Mouse (Mus musculus) CH12.LX (cell line): ENCODE results near the gene Gm17334. TPM values are rescaled to one million over a fixed set of nuclear protein-coding genes. Genes with fewer than 3 reads are reported as not detected.

Source experiments
- DNase-seq: peaks from one replicate; pipeline ENCODE4 v3.0.0-alpha.2; 2013; ENCODE audit errors: extremely low read depth
- H3K27ac ChIP-seq: 2 replicates; pipeline ENCODE4 v1.5.1; 2012; ENCODE audit warnings: low read depth, mild to moderate bottlenecking, control low read depth, moderate library complexity; ENCODE audit not compliant: insufficient read depth
- H3K27me3 ChIP-seq: replicated peaks from 2 replicates; pipeline ENCODE3; 2012; ENCODE audit warnings: inconsistent platforms
- H3K36me3 ChIP-seq, 2 experiments: replicated peaks in 1 of 2; 2 replicates each; pipeline versions ENCODE3 to v1.6.1; 2012; ENCODE audit warnings: inconsistent platforms in 1 of 2, low read length in 1 of 2, mild to moderate bottlenecking in 1 of 2, mixed read lengths in 1 of 2, moderate library complexity in 1 of 2; ENCODE audit not compliant: control insufficient read depth in 1 of 2, insufficient read depth in 1 of 2
- H3K4me1 ChIP-seq, 2 experiments: 2 replicates each; pipeline ENCODE4 v1.6.1; 2012; ENCODE audit warnings: inconsistent platforms in 1 of 2, moderate library complexity in 1 of 2; ENCODE audit not compliant: insufficient read depth in 2 of 2, control insufficient read depth in 1 of 2
- H3K4me2 ChIP-seq: 2 replicates; pipeline ENCODE4 v1.6.1; 2012; ENCODE audit warnings: low read depth, mild to moderate bottlenecking, control low read depth; ENCODE audit not compliant: poor library complexity, insufficient read depth, severe bottlenecking
- H3K4me3 ChIP-seq, 3 experiments: fragments of 150-350 bp in 1 of 3; sonication (generic) in 1 of 3; replicated peaks in 1 of 3; 2 replicates each; pipeline versions ENCODE3 to v1.5.1; 2011 to 2012; ENCODE audit warnings: low read depth in 2 of 3, low read length in 2 of 3, mild to moderate bottlenecking in 2 of 3, moderate library complexity in 2 of 3, control low read depth in 1 of 3, improper control_type of control experiment in 1 of 3, inconsistent platforms in 1 of 3, mixed read lengths in 1 of 3; ENCODE audit not compliant: poor library complexity in 1 of 3
- H3K79me2 ChIP-seq: replicated peaks from 2 replicates; pipeline ENCODE4 v1.6.1; 2012; ENCODE audit warnings: mild to moderate bottlenecking, moderate library complexity; ENCODE audit not compliant: control insufficient read depth, poor library complexity, insufficient read depth, severe bottlenecking; ENCODE audit errors: extremely low read depth
- H3K9ac ChIP-seq: 2 replicates; pipeline ENCODE4 v1.6.1; 2012; ENCODE audit warnings: low read depth, mild to moderate bottlenecking, control low read depth, moderate library complexity; ENCODE audit not compliant: insufficient read depth
- H3K9me3 ChIP-seq: replicated peaks from 2 replicates; pipeline ENCODE3; 2012; ENCODE audit warnings: low read length, inconsistent platforms, mixed read lengths
- BHLHE40 ChIP-seq: IDR thresholded peaks from 2 replicates; pipeline ENCODE4 v1.6.1; 2011; ENCODE audit warnings: mild to moderate bottlenecking, low read depth, low read length, improper control_type of control experiment
- CHD2 ChIP-seq: IDR thresholded peaks from 2 replicates; pipeline ENCODE4 v1.6.1; 2011; ENCODE audit warnings: low read length, improper control_type of control experiment
- GABPA ChIP-seq: IDR thresholded peaks from 2 replicates; pipeline ENCODE4 v1.6.1; 2012; ENCODE audit warnings: low read depth, low read length, improper control_type of control experiment, inconsistent platforms; ENCODE audit not compliant: insufficient replicate concordance
- HCFC1 ChIP-seq: IDR thresholded peaks from 2 replicates; pipeline ENCODE4 v1.6.1; 2012; ENCODE audit warnings: low read depth, mild to moderate bottlenecking, inconsistent platforms, low read length, improper control_type of control experiment
- IRF4 ChIP-seq: IDR thresholded peaks from 2 replicates; pipeline ENCODE4 v1.6.1; 2014; ENCODE audit warnings: low read depth, mild to moderate bottlenecking, inconsistent platforms, low read length, improper control_type of control experiment
- JUN ChIP-seq: IDR thresholded peaks from 2 replicates; pipeline ENCODE4 v1.6.1; 2011; ENCODE audit warnings: low read depth, mild to moderate bottlenecking, low read length, improper control_type of control experiment, moderate library complexity; ENCODE audit not compliant: insufficient read depth
- JUND ChIP-seq: conservative IDR thresholded peaks from 2 replicates; pipeline ENCODE4 v1.6.1; 2011; ENCODE audit warnings: low read depth, low read length, improper control_type of control experiment
- KAT2A ChIP-seq: IDR thresholded peaks from 2 replicates; pipeline ENCODE4 v1.6.1; 2012; ENCODE audit warnings: low read length, improper control_type of control experiment, inconsistent platforms; ENCODE audit not compliant: insufficient replicate concordance
- MAX ChIP-seq: IDR thresholded peaks from 2 replicates; pipeline ENCODE4 v1.6.1; 2011; ENCODE audit warnings: low read length, improper control_type of control experiment
- MAZ ChIP-seq: IDR thresholded peaks from 2 replicates; pipeline ENCODE4 v1.6.1; 2012; ENCODE audit warnings: low read depth, mild to moderate bottlenecking, inconsistent platforms, low read length, improper control_type of control experiment, moderate library complexity
- MEF2A ChIP-seq: IDR thresholded peaks from 2 replicates; pipeline ENCODE4 v1.6.1; 2014; ENCODE audit warnings: low read depth, mild to moderate bottlenecking, inconsistent platforms, low read length, improper control_type of control experiment, borderline replicate concordance
- MXI1 ChIP-seq: IDR thresholded peaks from 2 replicates; pipeline ENCODE4 v1.6.1; 2011; ENCODE audit warnings: mild to moderate bottlenecking, low read depth, low read length, improper control_type of control experiment
- NELFE ChIP-seq: IDR thresholded peaks from 2 replicates; pipeline ENCODE4 v1.6.1; 2011; ENCODE audit warnings: low read depth, low read length, improper control_type of control experiment
- PAX5 ChIP-seq: IDR thresholded peaks from 2 replicates; pipeline ENCODE4 v1.6.1; 2012; ENCODE audit warnings: low read length, inconsistent platforms, mixed read lengths
- POLR2A ChIP-seq: IDR thresholded peaks from 2 replicates; pipeline ENCODE4 v1.6.1; 2011; ENCODE audit warnings: low read depth, mild to moderate bottlenecking, improper control_type of control experiment, low read length
- POLR2AphosphoS2 ChIP-seq: IDR thresholded peaks from 2 replicates; pipeline ENCODE4 v1.6.1; 2011; ENCODE audit warnings: low read depth, low read length, improper control_type of control experiment
- RCOR1 ChIP-seq: conservative IDR thresholded peaks from 2 replicates; pipeline ENCODE4 v1.6.1; 2012; ENCODE audit warnings: low read depth, mild to moderate bottlenecking, inconsistent platforms, low read length, improper control_type of control experiment
- SIN3A ChIP-seq: IDR thresholded peaks from 2 replicates; pipeline ENCODE4 v1.6.1; 2012; ENCODE audit warnings: low read length, improper control_type of control experiment, inconsistent platforms
- SMC3 ChIP-seq: IDR thresholded peaks from 2 replicates; pipeline ENCODE4 v1.6.1; 2011; ENCODE audit warnings: low read depth, low read length, improper control_type of control experiment
- TCF12 ChIP-seq: IDR thresholded peaks from 2 replicates; pipeline ENCODE4 v1.6.1; 2014; ENCODE audit warnings: low read depth, mild to moderate bottlenecking, inconsistent platforms, low read length, improper control_type of control experiment
- UBTF ChIP-seq: IDR thresholded peaks from 2 replicates; pipeline ENCODE4 v1.6.1; 2012; ENCODE audit warnings: low read depth, mild to moderate bottlenecking, inconsistent platforms, low read length, improper control_type of control experiment, moderate library complexity
- ZC3H11A ChIP-seq: IDR thresholded peaks from 2 replicates; pipeline ENCODE4 v1.6.1; 2012; ENCODE audit warnings: low read depth, mild to moderate bottlenecking, inconsistent platforms, low read length, improper control_type of control experiment
- dilution Hi-C: fragments of 300-500 bp; cut with MboI; formaldehyde crosslinking; loops from 2 replicates; pipeline ENCODE4 v1.14.3; 2020; ENCODE audit warnings: low sequenced_read_pairs; ENCODE audit not compliant: extremely low pct_unique_long_range_greater_than_20kb, extremely low pct_ligation_motif_present
- in situ Hi-C: fragments of 300-500 bp; cut with MboI; formaldehyde crosslinking; loops from 3 replicates; pipeline ENCODE4 v1.14.3; 2019; ENCODE audit warnings: low sequenced_read_pairs, low pct_ligation_motif_present, low pct_unique_long_range_greater_than_20kb, mixed read lengths
- polyA plus RNA-seq: library from polyadenylated mRNA; unstranded; fragments of >175 nt; gene quantifications from 2 replicates; pipeline ENCODE4 v1.2.1, GENCODE M21; 2012; ENCODE audit warnings: low read depth; ENCODE audit not compliant: insufficient read length
- total RNA-seq, 2 experiments: library from RNA; depleted of rRNA; stranded (reverse); fragments of 300-350 nt in 1 of 2; fragments of >200 nt in 1 of 2; gene quantifications; 2 replicates each; pipeline ENCODE4 v1.2.3; 2012 to 2014

Gm17334 gene
- total and polyA plus RNA-seq, 3 experiments: 0.47 to 0.72 TPM; not detected in 1

- Histone ChIP-seq H3K4me2 (no peak overlapping the region), H3K4me3 (no peak overlapping the region), H3K4me1 (peaks cover 6 to 16% of the 10 kb centered on the region in 2 experiments), H3K27ac (no peak overlapping the region), H3K79me2 (no peaks in the 10 kb centered on the region), H3K27me3 (no peaks in the 10 kb centered on the region)
- dilution Hi-C loops (no loop called here), in situ Hi-C loops (no loop called here)
- no peak for DNase-seq
- TF ChIP-seq POLR2A: no peak
- no peak for TF ChIP-seq BHLHE40
- no peak for TF ChIP-seq JUND
- no peak for TF ChIP-seq CHD2
- 0 out of 2 replicates have a peak, but pooled peaks have one; percentile 25 for TF ChIP-seq MXI1
- TF ChIP-seq, all 38 proteins: peak for 1
- no peak overlapping the region for H3K9ac ChIP-seq
- H3K36me3 ChIP-seq: no peaks in the 10 kb centered on the region
- peaks cover 8% of the 10 kb centered on the region for H3K9me3 ChIP-seq
Measured at GRCm38 (mm10) chr11:53749716-53750352, 23.2 kb downstream of the Gm17334 start.

GRCm38 (mm10) chr11:53749306-53749705, 23.7 kb downstream of the Gm17334 start:
- no peaks in the 10 kb centered on the region for H3K36me3 ChIP-seq
- H3K4me1 ChIP-seq: peaks cover 6 to 16% of the 10 kb centered on the region in 2 experiments
- no peak for DNase-seq
- no peak overlapping the region for H3K4me2 ChIP-seq
- H3K27ac ChIP-seq: no peak overlapping the region
- no peaks in the 10 kb centered on the region for H3K79me2 ChIP-seq
- in situ Hi-C loops: no loop called here
- no peak overlapping the region for H3K9ac ChIP-seq
- no peaks in the 10 kb centered on the region for H3K27me3 ChIP-seq
- TF ChIP-seq SMC3: no peak
- TF ChIP-seq UBTF: no peak
- TF ChIP-seq PAX5: no peak
- no peak for TF ChIP-seq MXI1
- TF ChIP-seq TCF12: no peak
- no peak for TF ChIP-seq CHD2
- no peak for TF ChIP-seq MAX
- no peak for TF ChIP-seq MEF2A
- TF ChIP-seq IRF4: no peak
- no peak for TF ChIP-seq JUN
- no peak for TF ChIP-seq JUND
- no peak for TF ChIP-seq RCOR1
- no peak for TF ChIP-seq KAT2A
- TF ChIP-seq ZC3H11A: no peak
- TF ChIP-seq GABPA: no peak
- TF ChIP-seq HCFC1: no peak
- no peak for TF ChIP-seq SIN3A
- no peak for TF ChIP-seq MAZ
- no peak for TF ChIP-seq NELFE
- TF ChIP-seq POLR2AphosphoS2: no peak
- H3K4me3 ChIP-seq: no peak overlapping the region
- dilution Hi-C loops: no loop called here
- peaks cover 8% of the 10 kb centered on the region for H3K9me3 ChIP-seq
